Mouse (Mus musculus): ENCODE results near the gene Sptbn2. TPM values are rescaled to one million over a fixed set of nuclear protein-coding genes. Genes with fewer than 3 reads are reported as not detected.

Sptbn2 gene
- polyA plus RNA-seq, 1 experiment from 2014 or later: 8.3 TPM

DNA sequence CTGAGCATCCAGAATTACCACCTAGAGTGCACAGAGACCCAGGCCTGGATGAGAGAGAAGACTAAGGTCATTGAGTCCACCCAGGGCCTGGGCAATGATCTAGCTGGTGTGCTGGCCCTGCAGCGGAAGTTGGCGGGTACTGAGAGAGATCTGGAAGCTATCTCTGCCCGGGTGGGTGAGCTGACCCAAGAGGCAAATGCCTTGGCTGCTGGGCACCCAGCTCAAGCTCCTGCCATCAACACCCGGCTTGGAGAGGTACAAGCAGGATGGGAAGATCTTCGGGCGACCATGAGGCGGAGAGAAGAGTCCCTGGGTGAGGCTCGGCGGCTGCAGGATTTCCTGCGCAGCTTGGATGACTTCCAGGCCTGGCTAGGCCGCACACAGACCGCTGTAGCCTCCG is 26.9 kb downstream of the Sptbn2 start:
- no peak for DNase-seq (ENCODE audit: low spot score)
- Histone ChIP-seq H3K4me3 (no peak overlapping the region), H3K9me3 (replicated peaks) (no peaks in the 10 kb centered on the region), H3K36me3 (peaks cover 95% of the 10 kb centered on the region), H3K27ac (replicated peaks) (no peak overlapping the region), H3K27me3 (ENCODE audit: low read depth, poor library complexity, severe bottlenecking) (no peaks in the 10 kb centered on the region), H3K4me1 (no peaks in the 10 kb centered on the region)
- 87% methylated on average over 13 of the region's 13 CpGs for WGBS

DNA sequence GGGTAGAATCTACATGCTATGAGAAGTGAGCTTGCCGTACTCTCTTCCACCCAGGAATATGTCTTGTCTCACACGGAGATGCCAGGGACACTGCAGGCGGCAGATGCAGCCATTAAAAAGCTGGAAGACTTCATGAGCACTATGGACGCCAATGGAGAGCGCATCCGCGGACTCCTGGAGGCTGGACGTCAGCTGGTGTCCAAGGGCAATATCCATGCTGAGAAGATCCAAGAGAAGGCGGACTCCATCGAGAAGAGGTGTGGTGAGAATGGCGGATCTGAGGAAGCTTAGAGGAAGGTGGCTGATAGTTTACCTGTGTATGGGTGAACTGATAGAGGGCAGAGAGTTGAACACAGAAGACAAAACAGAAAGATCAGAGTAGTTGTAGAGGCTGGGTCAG is 28.1 kb downstream of the Sptbn2 start:
- Histone ChIP-seq H3K4me3 (no peak overlapping the region), H3K36me3 (peaks cover 88% of the 10 kb centered on the region), H3K27ac (replicated peaks) (no peak overlapping the region), H3K4me1 (no peaks in the 10 kb centered on the region), H3K9me3 (replicated peaks) (no peaks in the 10 kb centered on the region), H3K27me3 (ENCODE audit: low read depth, poor library complexity, severe bottlenecking) (no peaks in the 10 kb centered on the region)
- no peak for DNase-seq (ENCODE audit: low spot score)
- WGBS: 92% methylated on average over 11 of the region's 11 CpGs

DNA sequence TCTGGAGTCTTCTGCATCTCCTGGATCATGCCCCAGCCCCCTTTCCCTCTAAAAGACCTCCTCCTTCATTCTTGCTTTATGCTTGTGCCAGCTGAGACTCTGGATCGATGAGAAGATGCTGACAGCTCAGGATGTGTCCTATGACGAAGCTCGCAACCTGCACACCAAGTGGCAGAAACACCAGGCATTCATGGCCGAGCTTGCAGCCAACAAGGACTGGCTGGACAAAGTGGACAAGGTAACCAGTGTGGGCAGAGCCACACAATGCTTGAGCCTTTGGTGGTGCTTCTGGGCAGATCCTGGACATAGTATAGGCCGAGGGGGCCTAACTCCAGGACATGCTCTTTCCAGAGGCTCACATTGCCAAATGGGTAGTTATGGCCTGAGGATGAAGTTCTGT is 28.8 kb downstream of the Sptbn2 start:
- Histone ChIP-seq H3K9me3 (replicated peaks) (no peaks in the 10 kb centered on the region), H3K27me3 (ENCODE audit: low read depth, poor library complexity, severe bottlenecking) (no peaks in the 10 kb centered on the region), H3K4me3 (no peak overlapping the region), H3K4me1 (no peaks in the 10 kb centered on the region), H3K36me3 (peaks cover 88% of the 10 kb centered on the region), H3K27ac (replicated peaks) (no peak overlapping the region)
- 92% methylated on average over 5 of the region's 5 CpGs for WGBS
- DNase-seq (ENCODE audit: low spot score): no peak

DNA sequence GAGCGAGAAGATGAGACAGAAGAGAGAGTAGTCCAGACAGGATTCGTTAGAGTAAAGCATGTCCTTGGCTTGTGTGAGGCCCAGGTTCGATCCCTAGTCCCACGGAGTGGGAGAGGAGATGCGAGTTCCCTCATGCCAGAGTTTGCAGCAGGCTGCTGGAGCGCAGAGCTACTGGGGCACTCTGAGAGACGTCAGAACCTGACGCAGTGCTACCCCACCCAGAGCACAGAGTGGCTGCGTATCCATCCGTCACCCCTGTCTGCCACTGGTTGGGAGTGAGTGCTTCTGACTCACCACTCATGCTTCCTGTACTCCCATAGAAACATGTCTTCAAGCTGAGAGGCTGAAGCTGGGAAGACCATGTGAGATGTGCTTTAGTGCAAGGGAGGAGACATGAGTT is 30.5 kb downstream of the Sptbn2 start:
- H3K27ac ChIP-seq (replicated peaks): no peak overlapping the region
- no peaks in the 10 kb centered on the region for H3K9me3 ChIP-seq (replicated peaks)
- peaks cover 91% of the 10 kb centered on the region for H3K36me3 ChIP-seq
- H3K4me1 ChIP-seq: no peaks in the 10 kb centered on the region
- DNase-seq (ENCODE audit: low spot score): no peak
- WGBS: 83% methylated on average over 10 of the region's 10 CpGs
- H3K27me3 ChIP-seq (ENCODE audit: low read depth, poor library complexity, severe bottlenecking): no peaks in the 10 kb centered on the region
- no peak overlapping the region for H3K4me3 ChIP-seq

DNA sequence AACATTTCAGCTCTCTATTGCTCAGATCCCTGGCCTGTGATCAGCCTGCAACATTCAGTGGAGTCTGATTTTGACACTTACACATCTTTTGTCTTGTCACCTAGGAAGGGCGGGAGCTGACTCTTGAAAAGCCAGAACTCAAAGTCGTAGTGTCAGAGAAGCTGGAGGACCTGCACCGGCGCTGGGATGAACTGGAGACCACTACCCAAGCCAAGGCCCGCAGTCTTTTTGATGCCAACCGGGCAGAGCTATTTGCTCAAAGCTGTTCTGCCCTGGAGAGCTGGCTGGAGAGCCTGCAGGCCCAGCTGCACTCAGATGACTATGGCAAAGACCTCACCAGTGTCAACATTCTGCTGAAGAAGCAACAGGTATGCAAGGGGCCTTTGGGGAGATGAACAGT is 31.3 kb downstream of the Sptbn2 start:
- Histone ChIP-seq H3K4me3 (no peak overlapping the region), H3K27me3 (ENCODE audit: low read depth, poor library complexity, severe bottlenecking) (no peaks in the 10 kb centered on the region), H3K27ac (replicated peaks) (no peak overlapping the region), H3K36me3 (peaks cover 91% of the 10 kb centered on the region), H3K9me3 (replicated peaks) (no peaks in the 10 kb centered on the region), H3K4me1 (no peaks in the 10 kb centered on the region)
- 93% methylated on average over 6 of the region's 6 CpGs for WGBS
- DNase-seq (ENCODE audit: low spot score): no peak

DNA sequence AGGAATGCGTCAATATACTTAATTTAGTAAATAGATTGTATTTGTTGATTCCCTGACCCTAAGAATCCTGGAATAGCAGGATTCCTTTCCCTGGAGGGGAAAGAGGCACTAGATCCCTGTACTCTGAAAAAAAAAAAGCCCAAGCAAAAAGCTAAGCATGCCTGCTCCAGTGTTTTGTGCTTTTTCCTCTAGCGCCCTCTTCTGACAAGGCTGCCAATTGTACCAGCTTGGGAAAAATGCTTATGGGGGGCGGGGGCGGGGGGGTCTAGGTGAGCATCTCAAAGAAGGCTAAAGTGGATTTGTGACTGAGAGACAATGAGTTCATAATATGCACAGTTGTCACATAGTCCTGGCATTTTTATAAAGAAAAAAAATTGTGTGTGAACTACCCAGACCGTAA is 32.6 kb downstream of the Sptbn2 start:
- DNase-seq (ENCODE audit: low spot score): no peak
- H3K4me1 ChIP-seq: no peaks in the 10 kb centered on the region
- H3K4me3 ChIP-seq: no peak overlapping the region
- H3K27me3 ChIP-seq (ENCODE audit: low read depth, poor library complexity, severe bottlenecking): no peaks in the 10 kb centered on the region
- H3K9me3 ChIP-seq (replicated peaks): no peaks in the 10 kb centered on the region
- H3K36me3 ChIP-seq: peaks cover 91% of the 10 kb centered on the region
- WGBS: 41% methylated on average over 5 of the region's 5 CpGs
- H3K27ac ChIP-seq (replicated peaks): no peak overlapping the region

DNA sequence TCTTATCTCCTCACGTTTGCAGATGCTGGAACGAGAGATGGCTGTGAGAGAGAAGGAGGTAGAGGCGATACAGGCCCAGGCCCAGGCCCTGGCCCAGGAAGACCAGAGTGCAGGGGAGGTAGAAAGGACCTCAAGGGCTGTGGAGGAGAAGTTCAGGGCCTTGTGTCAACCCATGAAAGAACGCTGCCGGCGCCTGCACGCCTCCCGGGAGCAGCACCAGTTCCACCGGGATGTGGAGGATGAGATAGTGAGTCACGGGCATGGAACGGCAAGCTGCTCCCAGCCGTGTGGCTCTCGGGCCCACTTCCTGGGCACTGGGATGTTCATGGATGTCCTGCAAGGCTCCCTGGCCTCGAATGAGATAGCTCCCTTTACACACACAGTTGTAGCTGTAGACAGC is 33.1 kb downstream of the Sptbn2 start:
- Histone ChIP-seq H3K4me3 (no peak overlapping the region), H3K36me3 (peaks cover 91% of the 10 kb centered on the region), H3K27ac (replicated peaks) (no peak overlapping the region), H3K27me3 (ENCODE audit: low read depth, poor library complexity, severe bottlenecking) (no peaks in the 10 kb centered on the region), H3K9me3 (replicated peaks) (no peaks in the 10 kb centered on the region), H3K4me1 (no peaks in the 10 kb centered on the region)
- WGBS: 84% methylated on average over 14 of the region's 14 CpGs
- no peak for DNase-seq (ENCODE audit: low spot score)

DNA sequence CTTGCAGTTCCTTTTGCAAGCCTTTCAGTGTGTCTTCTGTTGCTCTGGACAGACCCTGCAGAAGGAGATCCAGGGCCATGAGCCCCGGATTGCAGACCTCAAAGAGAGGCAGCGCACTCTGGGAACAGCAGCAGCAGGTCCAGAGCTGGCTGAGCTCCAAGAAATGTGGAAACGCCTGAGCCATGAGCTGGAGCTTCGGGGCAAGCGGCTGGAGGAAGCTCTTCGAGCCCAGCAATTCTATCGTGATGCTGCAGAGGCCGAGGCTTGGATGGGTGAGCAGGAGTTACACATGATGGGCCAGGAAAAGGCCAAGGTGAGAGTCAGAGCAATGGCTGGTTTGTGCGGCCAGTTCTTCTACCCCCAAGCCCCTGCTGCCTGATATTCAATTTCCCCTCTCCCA is 34.1 kb downstream of the Sptbn2 start:
- WGBS: 88% methylated on average over 9 of the region's 9 CpGs
- H3K36me3 ChIP-seq: peaks cover 91% of the 10 kb centered on the region

DNA sequence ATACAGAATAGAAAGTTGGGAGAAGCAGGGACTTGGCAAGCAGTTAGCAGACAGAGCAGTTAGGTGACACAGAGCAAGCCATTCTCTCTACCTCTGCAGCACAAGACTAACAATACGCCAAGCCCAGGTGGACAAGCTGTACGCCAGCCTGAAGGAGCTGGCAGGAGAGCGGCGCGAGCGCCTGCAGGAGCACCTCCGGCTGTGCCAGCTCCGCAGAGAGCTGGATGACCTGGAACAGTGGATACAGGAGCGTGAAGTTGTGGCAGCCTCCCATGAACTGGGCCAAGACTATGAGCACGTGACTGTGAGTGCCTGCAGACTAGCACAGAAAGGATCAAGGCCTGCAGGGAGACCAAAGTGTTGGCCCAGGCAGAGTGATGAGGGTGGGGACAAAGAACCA is 34.7 kb downstream of the Sptbn2 start:
- WGBS: 95% methylated on average over 10 of the region's 10 CpGs
- no peak overlapping the region for H3K27ac ChIP-seq (replicated peaks)
- H3K4me1 ChIP-seq: no peaks in the 10 kb centered on the region
- H3K4me3 ChIP-seq: no peak overlapping the region
- no peaks in the 10 kb centered on the region for H3K27me3 ChIP-seq (ENCODE audit: low read depth, poor library complexity, severe bottlenecking)
- no peak for DNase-seq (ENCODE audit: low spot score)
- peaks cover 91% of the 10 kb centered on the region for H3K36me3 ChIP-seq
- H3K9me3 ChIP-seq (replicated peaks): no peaks in the 10 kb centered on the region

More for the DNA sequence above, 34.1 kb downstream of the Sptbn2 start:
- H3K27ac ChIP-seq (replicated peaks): no peak overlapping the region
- no peak overlapping the region for H3K4me3 ChIP-seq
- H3K27me3 ChIP-seq (ENCODE audit: low read depth, poor library complexity, severe bottlenecking): no peaks in the 10 kb centered on the region
- H3K9me3 ChIP-seq (replicated peaks): no peaks in the 10 kb centered on the region
- DNase-seq (ENCODE audit: low spot score): no peak
- no peaks in the 10 kb centered on the region for H3K4me1 ChIP-seq

DNA sequence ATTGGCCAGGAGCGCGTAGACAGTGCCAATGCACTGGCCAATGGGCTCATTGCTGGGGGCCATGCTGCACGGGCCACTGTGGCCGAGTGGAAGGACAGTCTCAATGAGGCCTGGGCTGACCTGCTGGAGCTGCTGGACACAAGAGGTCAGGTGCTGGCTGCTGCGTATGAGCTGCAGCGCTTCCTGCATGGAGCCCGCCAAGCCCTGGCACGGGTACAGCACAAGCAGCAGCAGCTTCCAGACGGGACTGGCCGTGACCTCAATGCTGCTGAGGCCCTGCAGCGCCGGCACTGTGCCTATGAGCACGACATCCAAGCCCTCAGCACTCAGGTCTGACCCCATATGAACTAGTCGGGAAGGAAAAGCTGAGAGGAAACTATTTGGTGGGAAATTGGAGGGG is 35.6 kb downstream of the Sptbn2 start:
- Histone ChIP-seq H3K4me3 (no peak overlapping the region), H3K4me1 (no peaks in the 10 kb centered on the region), H3K36me3 (peaks cover 91% of the 10 kb centered on the region)

DNA sequence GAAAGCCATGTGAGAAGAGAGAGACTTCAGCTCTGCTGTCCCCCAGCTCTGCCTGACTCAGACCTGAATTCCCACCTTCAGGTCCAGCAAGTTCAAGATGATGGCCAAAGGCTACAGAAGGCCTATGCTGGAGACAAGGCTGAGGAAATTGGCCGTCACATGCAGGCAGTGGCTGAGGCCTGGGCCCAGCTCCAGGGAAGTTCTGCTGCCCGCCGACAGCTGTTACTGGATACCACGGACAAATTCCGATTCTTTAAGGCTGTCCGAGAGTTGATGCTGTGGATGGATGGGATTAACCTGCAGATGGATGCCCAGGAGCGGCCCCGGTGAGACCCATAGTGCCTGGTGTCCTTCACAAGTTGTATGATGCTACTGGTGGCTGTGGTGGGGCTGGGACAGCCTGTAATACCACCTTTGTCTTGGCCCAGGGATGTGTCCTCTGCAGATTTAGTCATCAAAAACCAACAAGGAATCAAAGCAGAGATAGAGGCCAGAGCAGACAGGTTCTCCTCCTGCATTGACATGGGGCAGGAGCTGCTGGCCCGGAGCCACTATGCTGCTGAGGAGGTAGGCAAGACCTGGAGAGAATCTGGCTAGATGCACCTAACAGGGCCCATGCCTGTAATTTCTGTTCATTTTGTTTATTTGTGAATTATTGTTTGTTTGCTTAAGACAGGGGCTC is 36.8 kb downstream of the Sptbn2 start:
- H3K36me3 ChIP-seq: peaks cover 90% of the 10 kb centered on the region

More for the DNA sequence above, 35.6 kb downstream of the Sptbn2 start:
- no peak for DNase-seq (ENCODE audit: low spot score)
- WGBS: 88% methylated on average over 14 of the region's 14 CpGs
- H3K27me3 ChIP-seq (ENCODE audit: low read depth, poor library complexity, severe bottlenecking): no peaks in the 10 kb centered on the region
- no peaks in the 10 kb centered on the region for H3K9me3 ChIP-seq (replicated peaks)
- H3K27ac ChIP-seq (replicated peaks): no peak overlapping the region

DNA sequence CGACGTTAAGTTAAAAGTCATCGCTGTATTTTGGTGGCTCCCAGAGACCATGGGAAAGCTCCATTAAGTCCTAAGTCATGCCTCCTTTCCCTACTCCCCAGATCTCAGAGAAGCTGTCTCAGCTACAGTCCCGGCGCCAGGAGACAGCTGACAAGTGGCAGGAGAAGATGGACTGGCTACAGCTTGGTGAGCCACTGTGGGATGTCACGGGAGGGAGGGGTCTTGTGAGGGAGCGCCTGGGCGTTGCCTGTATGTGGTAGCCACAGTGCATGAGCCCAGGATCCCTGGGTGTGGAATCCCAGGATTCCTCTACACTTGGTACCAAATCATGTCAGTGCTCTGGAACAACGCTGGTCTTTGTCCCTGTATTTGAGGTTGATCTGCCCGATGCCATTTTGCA is 37.5 kb downstream of the Sptbn2 start:
- H3K4me3 ChIP-seq: no peak overlapping the region
- H3K9me3 ChIP-seq (replicated peaks): no peaks in the 10 kb centered on the region
- H3K27me3 ChIP-seq (ENCODE audit: low read depth, poor library complexity, severe bottlenecking): no peaks in the 10 kb centered on the region
- H3K27ac ChIP-seq (replicated peaks): no peak overlapping the region
- WGBS: 88% methylated on average over 10 of the region's 10 CpGs
- DNase-seq (ENCODE audit: low spot score): no peak
- no peaks in the 10 kb centered on the region for H3K4me1 ChIP-seq
- peaks cover 90% of the 10 kb centered on the region for H3K36me3 ChIP-seq

More for the DNA sequence above, 36.8 kb downstream of the Sptbn2 start:
- DNase-seq (ENCODE audit: low spot score): no peak
- H3K9me3 ChIP-seq (replicated peaks): no peaks in the 10 kb centered on the region
- H3K4me3 ChIP-seq: no peak overlapping the region
- H3K27ac ChIP-seq (replicated peaks): no peak overlapping the region
- H3K4me1 ChIP-seq: no peaks in the 10 kb centered on the region
- no peaks in the 10 kb centered on the region for H3K27me3 ChIP-seq (ENCODE audit: low read depth, poor library complexity, severe bottlenecking)
- WGBS: 87% methylated on average over 9 of the region's 9 CpGs

DNA sequence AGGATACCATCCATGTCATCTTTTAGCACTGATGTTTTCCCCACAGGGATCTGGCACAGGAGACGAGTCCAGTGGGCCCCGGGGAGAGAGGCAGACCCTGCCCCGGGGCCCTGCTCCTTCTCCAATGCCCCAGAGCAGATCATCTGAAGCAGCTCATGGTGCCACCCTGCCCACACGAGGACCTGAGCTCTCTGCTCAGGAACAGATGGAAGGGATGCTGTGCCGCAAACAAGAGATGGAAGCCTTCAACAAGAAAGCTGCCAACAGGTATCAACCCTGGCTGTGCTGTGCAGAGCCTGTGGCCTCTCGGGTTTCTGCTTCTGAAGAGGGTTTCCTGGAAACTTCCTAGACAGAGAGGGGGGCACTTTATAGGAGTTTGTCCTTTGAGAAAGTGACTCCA is 39.0 kb downstream of the Sptbn2 start:
- H3K4me3 ChIP-seq: no peak overlapping the region
- no peaks in the 10 kb centered on the region for H3K4me1 ChIP-seq
- no peaks in the 10 kb centered on the region for H3K27me3 ChIP-seq (ENCODE audit: low read depth, poor library complexity, severe bottlenecking)
- no peak for DNase-seq (ENCODE audit: low spot score)
- WGBS: 87% methylated on average over 6 of the region's 6 CpGs
- H3K27ac ChIP-seq (replicated peaks): no peak overlapping the region
- no peaks in the 10 kb centered on the region for H3K9me3 ChIP-seq (replicated peaks)
- H3K36me3 ChIP-seq: peaks cover 76% of the 10 kb centered on the region
